Mouse (Mus musculus) lung, embryonic 15.5 days (tissue): ENCODE measurements at regions not wholly inside any gene's neighbourhood (a gene's known extent, or its start where the extent isn't known, plus 50 kb on each side); places are given as distances from the start of the nearest gene placed in this dataset.

Source experiments
- ATAC-seq: fragments of 200-750 bp; cut with Nextera tagmentation; 2 replicates; pipeline ENCODE4 v1.8.0; 2017; ENCODE audit warnings: moderate number of reproducible peaks, borderline replicate concordance; ENCODE audit not compliant: low FRiP score, low TSS enrichment; ENCODE audit errors: extremely low read depth
- H3K27ac ChIP-seq: fragments of 300-500 bp; sonication (generic); 2 replicates; pipeline ENCODE4 v1.5.1; 2015; ENCODE audit warnings: moderate library complexity, mild to moderate bottlenecking, inconsistent platforms
- H3K27me3 ChIP-seq: fragments of 300-500 bp; sonication (generic); 2 replicates; pipeline ENCODE4 v1.6.1; 2015; ENCODE audit warnings: inconsistent platforms
- H3K36me3 ChIP-seq: fragments of 300-500 bp; sonication (generic); 2 replicates; pipeline ENCODE4 v1.6.1; 2015; ENCODE audit warnings: inconsistent platforms
- H3K4me1 ChIP-seq: fragments of 300-500 bp; sonication (generic); 2 replicates; pipeline ENCODE4 v1.6.1; 2015; ENCODE audit warnings: inconsistent platforms
- H3K4me2 ChIP-seq: fragments of 300-500 bp; sonication (generic); 2 replicates; pipeline ENCODE4 v1.6.1; 2015; ENCODE audit warnings: inconsistent platforms, mild to moderate bottlenecking, moderate library complexity
- H3K4me3 ChIP-seq: fragments of 300-500 bp; sonication (generic); 2 replicates; pipeline ENCODE4 v1.5.1; 2015; ENCODE audit warnings: mild to moderate bottlenecking, inconsistent platforms
- H3K9ac ChIP-seq: fragments of 300-500 bp; sonication (generic); 2 replicates; pipeline ENCODE4 v1.6.1; 2015; ENCODE audit warnings: inconsistent platforms
- H3K9me3 ChIP-seq: fragments of 300-500 bp; sonication (generic); 2 replicates; pipeline ENCODE4 v1.6.1; 2016; ENCODE audit warnings: inconsistent platforms
- WGBS: fragments of 180-500 bp; shearing (Covaris S2); methylation state at CpG from one replicate; pipeline ENCODE4 v1.1.7; 2015; 5-methylcytosine and 5-hydroxymethylcytosine counted together

DNA sequence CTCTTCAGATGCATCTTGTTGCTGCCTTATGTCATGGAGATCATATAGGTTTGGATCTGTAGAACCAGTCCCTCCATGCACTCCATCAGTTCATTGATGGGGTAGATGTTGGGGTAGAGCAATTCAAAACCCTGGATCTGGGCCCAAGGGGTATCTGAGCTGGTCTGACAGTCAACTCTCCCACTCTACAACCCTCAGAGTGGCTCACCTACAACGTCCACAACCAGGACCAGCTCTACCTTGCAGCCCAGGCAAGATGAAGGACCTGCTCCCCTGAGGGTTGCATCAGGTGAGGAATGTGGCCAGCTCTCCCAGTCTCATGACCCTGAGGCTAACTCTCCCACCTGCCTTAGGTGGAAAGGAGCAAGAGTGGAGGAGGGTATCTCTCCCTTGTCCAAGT is 256.9 kb downstream of the Foxa2 start:
- H3K27me3 ChIP-seq, result no peaks in the 10 kb centered on the region
- no peaks in the 10 kb centered on the region for H3K9me3 ChIP-seq
- no peaks in the 10 kb centered on the region for H3K4me1 ChIP-seq
- no peak for ATAC-seq
- no peaks in the 10 kb centered on the region for H3K36me3 ChIP-seq
- no peak overlapping the region for H3K4me2 ChIP-seq
- WGBS, result 50% methylated on average over 1 of the region's 1 CpGs
- H3K9ac ChIP-seq, result no peak overlapping the region
- H3K27ac ChIP-seq, result no peak overlapping the region
- no peak overlapping the region for H3K4me3 ChIP-seq

DNA sequence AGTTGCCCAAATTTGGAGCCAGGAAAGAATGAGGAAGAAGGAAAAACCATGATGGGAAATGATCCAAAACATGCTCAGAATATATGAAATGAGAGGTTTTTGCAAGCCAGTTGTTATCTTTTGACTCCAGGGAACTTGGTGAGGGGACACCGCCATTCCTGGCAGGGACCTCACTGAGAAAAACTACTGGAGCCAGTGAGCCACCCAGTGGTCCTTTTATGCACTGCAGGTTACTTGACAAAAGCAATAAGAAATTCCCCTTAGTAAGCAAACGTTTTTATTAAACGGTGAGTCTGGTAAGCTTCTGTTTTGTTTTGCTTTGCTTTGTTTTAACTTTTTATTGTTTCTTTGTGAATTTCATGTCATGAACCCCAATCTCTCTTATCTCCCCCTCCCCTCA is 257.5 kb downstream of the Foxa2 start:
- no peak for ATAC-seq
- 7% methylated on average over 3 of the region's 3 CpGs for WGBS
- Histone ChIP-seq H3K9ac (no peak overlapping the region), H3K9me3 (no peaks in the 10 kb centered on the region), H3K27ac (no peak overlapping the region), H3K4me2 (no peak overlapping the region), H3K4me1 (no peaks in the 10 kb centered on the region), H3K4me3 (no peak overlapping the region), H3K27me3 (no peaks in the 10 kb centered on the region), H3K36me3 (no peaks in the 10 kb centered on the region)

DNA sequence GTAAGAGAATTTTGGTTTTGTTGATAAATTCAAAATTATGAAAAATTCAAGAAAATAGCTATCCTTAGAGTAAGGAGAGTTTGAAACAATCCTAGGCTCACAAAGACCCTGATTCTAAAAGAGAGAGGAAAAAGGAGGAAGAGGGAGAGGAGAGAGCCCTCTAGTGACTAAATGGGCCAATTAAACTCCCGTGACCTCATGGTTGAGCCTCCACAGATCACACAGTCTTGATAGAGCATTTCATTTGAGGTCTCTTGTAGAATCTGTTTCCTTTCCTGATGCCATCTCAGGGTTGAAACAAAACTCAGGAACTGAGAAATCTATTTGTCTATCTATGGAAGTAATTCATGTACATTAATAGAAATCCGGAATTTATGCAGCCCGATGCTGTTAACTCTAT is 258.8 kb downstream of the Foxa2 start:
- Histone ChIP-seq H3K4me2 (no peak overlapping the region), H3K4me1 (no peaks in the 10 kb centered on the region), H3K4me3 (no peak overlapping the region), H3K9ac (no peak overlapping the region), H3K27ac (no peak overlapping the region), H3K36me3 (no peaks in the 10 kb centered on the region), H3K27me3 (no peaks in the 10 kb centered on the region), H3K9me3 (no peaks in the 10 kb centered on the region)
- ATAC-seq, result no peak
- 65% methylated on average over 3 of the region's 3 CpGs for WGBS

DNA sequence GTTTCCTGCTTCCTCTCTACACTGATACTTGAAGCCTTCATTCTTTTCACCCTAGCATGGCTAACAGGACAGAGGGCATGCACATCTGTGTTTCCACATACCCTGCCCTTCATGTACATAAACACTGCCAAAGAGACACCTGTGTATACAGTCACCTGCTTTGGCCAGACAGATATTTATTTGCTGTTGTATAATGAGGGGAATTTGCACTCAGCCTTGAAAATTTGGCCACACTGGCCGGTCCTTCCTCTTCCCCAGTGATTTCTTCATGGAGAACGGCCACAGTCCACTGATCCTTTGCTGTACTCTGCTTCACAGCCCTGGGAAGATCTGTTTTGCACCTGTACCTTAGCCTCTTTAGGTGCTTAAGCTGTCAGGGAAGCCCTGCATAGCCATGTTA is 264.3 kb downstream of the Foxa2 start:
- Histone ChIP-seq H3K4me1 (no peaks in the 10 kb centered on the region), H3K9ac (no peak overlapping the region), H3K4me3 (no peak overlapping the region), H3K27me3 (no peaks in the 10 kb centered on the region), H3K4me2 (no peak overlapping the region), H3K27ac (no peak overlapping the region), H3K9me3 (no peaks in the 10 kb centered on the region), H3K36me3 (no peaks in the 10 kb centered on the region)
- WGBS, result 76% methylated on average over 2 of the region's 2 CpGs
- ATAC-seq, result no peak

DNA sequence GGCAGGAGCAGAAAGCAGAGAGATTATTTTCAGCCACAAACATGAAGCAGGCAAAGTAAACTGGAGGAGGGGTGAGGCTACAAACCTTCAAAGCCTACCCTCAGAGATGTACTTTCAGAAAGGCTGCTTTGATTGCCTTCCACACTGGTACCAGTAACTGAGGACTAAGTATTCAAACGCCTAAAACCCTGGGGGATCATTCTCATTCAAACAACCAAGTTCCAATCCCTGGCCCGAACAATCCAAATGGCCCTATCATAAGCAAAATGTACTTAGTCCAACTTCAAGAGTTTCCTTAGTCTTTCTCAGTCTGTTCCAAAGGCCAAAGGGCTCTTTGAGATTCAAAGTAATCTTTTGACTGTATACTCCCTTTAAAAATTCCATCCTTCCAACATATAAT is 270.5 kb downstream of the Foxa2 start:
- no peaks in the 10 kb centered on the region for H3K4me1 ChIP-seq
- H3K4me2 ChIP-seq, result no peak overlapping the region
- no peaks in the 10 kb centered on the region for H3K27me3 ChIP-seq
- WGBS, result 48% methylated on average over 2 of the region's 2 CpGs
- H3K36me3 ChIP-seq, result no peaks in the 10 kb centered on the region
- ATAC-seq, result no peak
- H3K9me3 ChIP-seq, result no peaks in the 10 kb centered on the region
- H3K27ac ChIP-seq, result no peak overlapping the region
- H3K9ac ChIP-seq, result no peak overlapping the region
- no peak overlapping the region for H3K4me3 ChIP-seq

DNA sequence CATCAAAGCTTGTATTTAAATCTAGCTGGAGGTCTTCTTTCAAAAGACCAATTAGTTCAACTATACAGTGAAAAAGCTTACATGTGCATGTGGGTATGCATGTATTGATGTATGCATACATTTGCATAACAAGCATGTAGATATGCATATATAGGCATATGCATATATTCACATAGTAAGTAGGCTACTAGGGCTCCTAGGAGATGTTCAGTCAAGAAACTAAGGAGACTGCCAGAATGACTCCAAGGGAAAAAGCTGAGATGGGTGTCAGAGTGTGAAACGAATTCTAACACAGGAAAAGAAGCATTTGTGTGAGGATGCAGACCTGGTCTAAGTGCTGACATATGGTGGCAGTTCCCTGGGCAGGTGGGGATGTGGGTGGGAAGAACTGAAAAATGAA is 274.2 kb downstream of the Foxa2 start:
- 35% methylated on average over 1 of the region's 1 CpGs for WGBS
- ATAC-seq, result no peak
- H3K4me2 ChIP-seq, result no peak overlapping the region
- no peaks in the 10 kb centered on the region for H3K36me3 ChIP-seq
- no peaks in the 10 kb centered on the region for H3K9me3 ChIP-seq
- H3K4me3 ChIP-seq, result no peak overlapping the region
- H3K27ac ChIP-seq, result no peak overlapping the region
- no peaks in the 10 kb centered on the region for H3K4me1 ChIP-seq
- H3K27me3 ChIP-seq, result no peaks in the 10 kb centered on the region
- no peak overlapping the region for H3K9ac ChIP-seq

DNA sequence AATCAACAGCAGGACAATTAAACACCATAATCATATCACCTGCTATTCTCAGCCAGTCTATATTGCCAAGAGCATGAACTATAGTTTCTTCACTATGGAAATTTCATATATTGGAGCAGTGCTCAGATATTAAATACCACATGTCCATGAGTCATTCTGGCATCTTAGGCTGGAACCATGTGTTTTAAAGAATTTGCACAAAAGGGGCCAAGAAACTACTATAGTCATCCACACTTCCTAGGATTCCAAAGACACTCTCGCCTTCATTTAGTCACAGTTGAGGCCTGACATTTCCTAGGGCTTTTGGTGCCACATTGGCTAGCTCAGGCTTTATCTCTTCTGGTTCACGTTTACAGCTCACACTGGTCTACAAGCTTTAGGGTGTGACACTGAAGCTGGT is 293.7 kb downstream of the Foxa2 start:
- 52% methylated on average over 2 of the region's 2 CpGs for WGBS

DNA sequence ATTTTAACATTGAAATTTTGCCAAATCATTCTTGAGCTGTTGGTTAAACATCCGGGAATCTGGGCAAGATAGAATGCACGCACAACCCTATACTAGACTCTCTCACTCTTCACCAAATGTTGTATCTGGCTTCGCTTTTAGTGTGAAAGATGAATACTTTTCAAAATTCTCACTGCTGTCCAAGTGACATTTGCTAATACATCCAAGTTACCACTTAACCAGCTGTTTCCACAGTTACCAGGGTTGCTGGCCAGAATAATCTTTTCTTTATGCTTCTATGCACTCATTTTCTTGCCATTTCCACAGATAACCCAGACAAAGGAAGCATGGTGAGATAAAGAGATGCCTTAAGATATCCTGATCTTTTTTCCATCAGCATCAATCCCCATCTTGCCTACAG is 294.9 kb downstream of the Foxa2 start:
- no peak for ATAC-seq
- no peak overlapping the region for H3K4me3 ChIP-seq
- no peaks in the 10 kb centered on the region for H3K27me3 ChIP-seq
- H3K4me2 ChIP-seq, result no peak overlapping the region
- H3K4me1 ChIP-seq, result no peaks in the 10 kb centered on the region
- 71% methylated on average over 3 of the region's 3 CpGs for WGBS
- no peaks in the 10 kb centered on the region for H3K9me3 ChIP-seq
- H3K9ac ChIP-seq, result no peak overlapping the region
- H3K36me3 ChIP-seq, result no peaks in the 10 kb centered on the region
- no peak overlapping the region for H3K27ac ChIP-seq

More for the DNA sequence above, 293.7 kb downstream of the Foxa2 start:
- Histone ChIP-seq H3K4me3 (no peak overlapping the region), H3K36me3 (no peaks in the 10 kb centered on the region), H3K27ac (no peak overlapping the region), H3K4me1 (no peaks in the 10 kb centered on the region), H3K4me2 (no peak overlapping the region), H3K9ac (no peak overlapping the region), H3K27me3 (no peaks in the 10 kb centered on the region), H3K9me3 (no peaks in the 10 kb centered on the region)
- ATAC-seq, result no peak

DNA sequence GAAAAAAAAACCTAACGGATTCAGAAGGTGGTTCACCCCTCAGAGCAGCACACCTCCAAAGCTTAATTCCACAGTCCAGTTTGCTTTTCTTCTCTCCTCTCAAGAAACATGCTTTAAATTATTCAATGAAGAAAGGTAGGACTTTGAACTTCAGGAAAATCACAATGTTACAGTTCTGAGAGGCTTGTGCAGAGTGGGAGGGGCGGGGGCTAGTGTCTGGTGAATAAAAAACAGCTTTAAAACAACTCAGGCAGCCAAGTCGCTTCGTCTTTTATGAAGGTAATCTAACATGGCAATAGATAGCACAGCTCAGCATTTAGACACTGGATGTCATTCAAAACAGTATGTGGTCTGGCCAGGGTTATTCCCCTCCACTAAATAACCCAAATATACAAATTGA is 298.8 kb downstream of the Foxa2 start:
- Histone ChIP-seq H3K27ac (no peak overlapping the region), H3K9me3 (no peaks in the 10 kb centered on the region), H3K27me3 (no peaks in the 10 kb centered on the region), H3K4me2 (no peak overlapping the region), H3K4me3 (no peak overlapping the region), H3K9ac (no peak overlapping the region), H3K36me3 (no peaks in the 10 kb centered on the region), H3K4me1 (no peaks in the 10 kb centered on the region)
- no peak for ATAC-seq
- WGBS, result 44% methylated on average over 4 of the region's 4 CpGs

DNA sequence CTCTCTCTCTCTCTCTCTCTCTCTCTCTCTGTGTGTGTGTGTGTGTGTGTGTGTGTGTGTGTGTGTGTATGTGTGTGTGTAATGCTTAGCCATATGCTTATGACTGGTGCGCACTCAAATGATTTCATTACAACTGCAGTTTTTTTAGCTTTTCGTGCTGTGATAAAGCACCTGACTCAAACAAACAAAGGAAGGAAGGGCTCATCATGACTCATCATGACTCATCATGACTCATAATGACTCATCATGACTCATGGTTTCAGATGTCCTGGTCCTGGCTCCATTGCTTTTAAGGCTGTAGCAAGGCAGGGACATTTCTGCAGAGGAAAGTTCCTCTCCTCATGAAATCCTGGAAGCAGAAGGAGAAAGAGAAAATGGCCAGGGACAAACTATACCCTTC is 302.9 kb downstream of the Foxa2 start:
- Histone ChIP-seq H3K4me1 (no peaks in the 10 kb centered on the region), H3K9ac (no peak overlapping the region), H3K36me3 (no peaks in the 10 kb centered on the region), H3K27me3 (peaks cover 2% of the 10 kb centered on the region; the same call in 1 of the 2 replicates), H3K4me3 (no peak overlapping the region), H3K4me2 (no peak overlapping the region), H3K27ac (no peak overlapping the region), H3K9me3 (no peaks in the 10 kb centered on the region)
- WGBS, result 79% methylated on average over 2 of the region's 2 CpGs
- no peak for ATAC-seq

DNA sequence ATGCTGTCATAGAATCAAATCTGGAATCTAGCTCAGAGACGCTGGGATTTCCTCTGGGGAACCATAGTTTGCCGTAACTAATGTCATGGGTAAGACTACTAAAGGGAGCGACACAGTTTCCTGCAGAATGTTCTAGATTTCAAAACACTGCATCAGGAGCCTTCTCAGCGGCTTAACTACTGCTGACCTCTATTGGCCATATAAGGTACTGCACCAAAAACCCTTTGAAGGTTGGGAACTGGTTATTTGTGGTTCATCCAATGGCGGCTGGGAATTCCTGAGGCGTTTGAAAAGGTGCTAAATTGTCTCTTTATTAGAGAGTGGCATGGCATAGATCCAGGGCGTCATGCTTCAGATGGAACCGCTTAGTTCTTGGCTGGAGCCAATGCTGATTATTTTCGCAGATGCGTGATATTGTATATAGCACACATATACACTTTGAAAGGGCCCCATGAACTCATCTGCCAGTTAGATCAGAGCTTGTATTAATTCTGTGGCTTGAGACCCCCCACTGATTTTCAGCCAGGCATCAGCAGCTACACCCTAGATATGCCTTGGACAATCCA is 308.4 kb downstream of the Foxa2 start:
- H3K27ac ChIP-seq, result no peak overlapping the region
- no peaks in the 10 kb centered on the region for H3K36me3 ChIP-seq
- ATAC-seq, result no peak
- H3K4me2 ChIP-seq, result no peak overlapping the region
- H3K4me3 ChIP-seq, result no peak overlapping the region
- H3K4me1 ChIP-seq, result no peaks in the 10 kb centered on the region
- no peak overlapping the region for H3K9ac ChIP-seq
- no peaks in the 10 kb centered on the region for H3K9me3 ChIP-seq
- H3K27me3 ChIP-seq, result peaks cover 5% of the 10 kb centered on the region; the same call in 1 of the 2 replicates
- WGBS, result 35% methylated on average over 10 of the region's 10 CpGs

DNA sequence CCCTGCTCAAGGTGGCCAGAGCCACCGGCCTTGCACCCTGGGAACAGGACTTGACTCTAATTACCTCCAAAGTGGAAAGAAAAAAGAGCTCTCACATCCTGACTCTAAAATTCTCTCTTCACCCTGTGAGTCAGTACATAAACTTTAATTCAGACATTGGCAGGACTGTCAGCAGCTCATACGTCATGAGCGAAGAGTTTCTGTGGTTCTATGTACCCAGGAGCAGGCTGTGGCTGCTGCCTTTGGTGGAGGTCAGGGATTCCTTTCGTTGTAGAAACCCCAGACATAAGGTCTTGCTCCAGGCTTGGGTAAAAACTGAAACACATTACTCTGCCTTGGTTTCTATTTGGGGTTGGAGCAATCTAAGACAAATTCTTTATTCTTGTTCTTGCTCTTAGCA is 319.4 kb downstream of the Foxa2 start:
- Histone ChIP-seq H3K9ac (no peak overlapping the region), H3K27me3 (no peaks in the 10 kb centered on the region), H3K27ac (no peak overlapping the region), H3K4me2 (no peak overlapping the region), H3K4me1 (no peaks in the 10 kb centered on the region), H3K4me3 (no peak overlapping the region), H3K9me3 (no peaks in the 10 kb centered on the region), H3K36me3 (no peaks in the 10 kb centered on the region)
- 50% methylated on average over 4 of the region's 4 CpGs for WGBS
- no peak for ATAC-seq

DNA sequence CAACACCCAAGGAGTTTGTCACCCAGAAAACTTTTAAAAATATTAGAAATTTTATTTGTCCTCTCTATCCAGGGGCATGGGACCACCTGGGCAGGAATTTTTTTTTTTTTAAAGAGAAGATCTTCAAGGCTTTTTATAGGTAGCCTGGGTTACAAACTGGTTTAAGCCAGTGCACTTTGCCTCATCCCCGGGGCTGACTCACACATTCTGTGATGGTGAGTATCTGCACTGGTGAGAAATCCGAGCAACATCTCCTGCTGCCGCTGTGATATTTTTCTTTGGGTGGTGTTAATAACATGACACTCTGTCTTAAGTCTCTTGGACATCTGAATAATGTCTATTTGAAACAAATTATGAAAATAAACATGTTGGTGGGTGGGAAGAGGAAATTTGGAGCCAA is 327.8 kb downstream of the Foxa2 start:
- H3K4me2 ChIP-seq, result no peak overlapping the region
- no peaks in the 10 kb centered on the region for H3K9me3 ChIP-seq

More for the DNA sequence above, 327.8 kb downstream of the Foxa2 start:
- 77% methylated on average over 3 of the region's 3 CpGs for WGBS
- no peaks in the 10 kb centered on the region for H3K27me3 ChIP-seq
- H3K36me3 ChIP-seq, result no peaks in the 10 kb centered on the region
- no peak overlapping the region for H3K27ac ChIP-seq
- no peak for ATAC-seq
- H3K4me1 ChIP-seq, result no peaks in the 10 kb centered on the region
- no peak overlapping the region for H3K4me3 ChIP-seq
- no peak overlapping the region for H3K9ac ChIP-seq
